Mouse (Mus musculus): Measurements from ENCODE around the gene Prrx1. TPM values are rescaled to one million over a fixed set of nuclear protein-coding genes. Genes with fewer than 3 reads are reported as not detected.

Gene Prrx1
- polyA plus RNA-seq, 1 experiment = not detected

- no peaks in the 10 kb centered on the region for H3K4me1 ChIP-seq (ENCODE audit: control insufficient read depth)
- no peaks in the 10 kb centered on the region for H3K27me3 ChIP-seq (ENCODE audit: control insufficient read depth)
- TF ChIP-seq GATA1 (IDR thresholded peaks at IDR 0.05; ENCODE audit: low read length) (no peak), TAL1 (IDR thresholded peaks at IDR 0.05; ENCODE audit: low read length) (no peak)
- no peak overlapping the region for H3K4me3 ChIP-seq (replicated peaks)
- no peaks in the 10 kb centered on the region; the same call in 1 of the 2 replicates for H3K9me3 ChIP-seq (ENCODE audit: control insufficient read depth, low read length)
- no peaks in the 10 kb centered on the region for H3K36me3 ChIP-seq (ENCODE audit: control insufficient read depth)
Observed at GRCm38 (mm10) chr1:163281450-163282198, 31.9 kb downstream of the Prrx1 start.

- H3K4me3 ChIP-seq (replicated peaks) = no peak overlapping the region
- TF ChIP-seq GATA1 (IDR thresholded peaks at IDR 0.05; ENCODE audit: low read length) (no peak), TAL1 (IDR thresholded peaks at IDR 0.05; ENCODE audit: low read length) (no peak)
- H3K4me1 ChIP-seq (ENCODE audit: control insufficient read depth) = no peaks in the 10 kb centered on the region
- no peaks in the 10 kb centered on the region; the same call in 1 of the 2 replicates for H3K9me3 ChIP-seq (ENCODE audit: control insufficient read depth, low read length)
- H3K27me3 ChIP-seq (ENCODE audit: control insufficient read depth) = no peaks in the 10 kb centered on the region
- no peaks in the 10 kb centered on the region for H3K36me3 ChIP-seq (ENCODE audit: control insufficient read depth)
Observed at GRCm38 (mm10) chr1:163280842-163281122, 32.7 kb downstream of the Prrx1 start.

- Histone ChIP-seq H3K4me3 (replicated peaks) (no peak overlapping the region), H3K9me3 (ENCODE audit: control insufficient read depth, low read length) (no peaks in the 10 kb centered on the region; the same call in 1 of the 2 replicates), H3K36me3 (ENCODE audit: control insufficient read depth) (no peaks in the 10 kb centered on the region), H3K27me3 (ENCODE audit: control insufficient read depth) (no peaks in the 10 kb centered on the region), H3K4me1 (ENCODE audit: control insufficient read depth) (no peaks in the 10 kb centered on the region)
- no peak for TF ChIP-seq TAL1 (IDR thresholded peaks at IDR 0.05; ENCODE audit: low read length)
- no peak for TF ChIP-seq GATA1 (IDR thresholded peaks at IDR 0.05; ENCODE audit: low read length)
Observed at GRCm38 (mm10) chr1:163280097-163280841, 33.2 kb downstream of the Prrx1 start.

- Histone ChIP-seq H3K36me3 (ENCODE audit: control insufficient read depth) (no peaks in the 10 kb centered on the region), H3K9me3 (ENCODE audit: control insufficient read depth, low read length) (no peaks in the 10 kb centered on the region; the same call in 1 of the 2 replicates), H3K27me3 (ENCODE audit: control insufficient read depth) (no peaks in the 10 kb centered on the region), H3K4me1 (ENCODE audit: control insufficient read depth) (no peaks in the 10 kb centered on the region), H3K4me3 (replicated peaks) (no peak overlapping the region)
- TF ChIP-seq TAL1 (IDR thresholded peaks at IDR 0.05; ENCODE audit: low read length) = no peak
- no peak for TF ChIP-seq GATA1 (IDR thresholded peaks at IDR 0.05; ENCODE audit: low read length)
Observed at GRCm38 (mm10) chr1:163277069-163277468, 36.4 kb downstream of the Prrx1 start.

GRCm38 (mm10) chr1:163274919-163275318 is 38.6 kb downstream of the Prrx1 start:
- no peaks in the 10 kb centered on the region for H3K27me3 ChIP-seq (ENCODE audit: control insufficient read depth)
- TF ChIP-seq GATA1 (IDR thresholded peaks at IDR 0.05; ENCODE audit: low read length) = no peak
- TF ChIP-seq TAL1 (IDR thresholded peaks at IDR 0.05; ENCODE audit: low read length) = no peak
- H3K9me3 ChIP-seq (ENCODE audit: control insufficient read depth, low read length) = peaks cover 2% of the 10 kb centered on the region; the same call in 1 of the 2 replicates
- no peak overlapping the region for H3K4me3 ChIP-seq (replicated peaks)
- no peaks in the 10 kb centered on the region for H3K36me3 ChIP-seq (ENCODE audit: control insufficient read depth)
- no peaks in the 10 kb centered on the region for H3K4me1 ChIP-seq (ENCODE audit: control insufficient read depth)

GRCm38 (mm10) chr1:163273132-163273531 is 40.4 kb downstream of the Prrx1 start:
- H3K27me3 ChIP-seq (ENCODE audit: control insufficient read depth) = no peaks in the 10 kb centered on the region
- no peak overlapping the region for H3K4me3 ChIP-seq (replicated peaks)
- no peaks in the 10 kb centered on the region for H3K4me1 ChIP-seq (ENCODE audit: control insufficient read depth)
- TF ChIP-seq TAL1 (IDR thresholded peaks at IDR 0.05; ENCODE audit: low read length) = no peak
- no peaks in the 10 kb centered on the region for H3K36me3 ChIP-seq (ENCODE audit: control insufficient read depth)
- peaks cover 2% of the 10 kb centered on the region; the same call in 1 of the 2 replicates for H3K9me3 ChIP-seq (ENCODE audit: control insufficient read depth, low read length)

- no peak for TF ChIP-seq TAL1 (IDR thresholded peaks at IDR 0.05; ENCODE audit: low read length)
- TF ChIP-seq GATA1 (IDR thresholded peaks at IDR 0.05; ENCODE audit: low read length) = no peak
- Histone ChIP-seq H3K36me3 (ENCODE audit: control insufficient read depth) (no peaks in the 10 kb centered on the region), H3K4me3 (replicated peaks) (no peak overlapping the region), H3K27me3 (ENCODE audit: control insufficient read depth) (no peaks in the 10 kb centered on the region), H3K4me1 (ENCODE audit: control insufficient read depth) (no peaks in the 10 kb centered on the region), H3K9me3 (ENCODE audit: control insufficient read depth, low read length) (peaks cover 4% of the 10 kb centered on the region; the same call in 1 of the 2 replicates)
Observed at GRCm38 (mm10) chr1:163266853-163267538, 46.5 kb downstream of the Prrx1 start.

GRCm38 (mm10) chr1:163257298-163257697 is 56.2 kb downstream of the Prrx1 start:
- Histone ChIP-seq H3K9me3 (ENCODE audit: control insufficient read depth, low read length) (peaks cover 10% of the 10 kb centered on the region; the same call in 1 of the 2 replicates), H3K4me3 (replicated peaks) (no peak overlapping the region), H3K27me3 (ENCODE audit: control insufficient read depth) (no peaks in the 10 kb centered on the region), H3K4me1 (ENCODE audit: control insufficient read depth) (no peaks in the 10 kb centered on the region), H3K36me3 (ENCODE audit: control insufficient read depth) (no peaks in the 10 kb centered on the region)
- no peak for TF ChIP-seq GATA1 (IDR thresholded peaks at IDR 0.05; ENCODE audit: low read length)
- TF ChIP-seq TAL1 (IDR thresholded peaks at IDR 0.05; ENCODE audit: low read length) = no peak

- Histone ChIP-seq H3K27me3 (ENCODE audit: control insufficient read depth) (no peaks in the 10 kb centered on the region), H3K4me3 (replicated peaks) (no peak overlapping the region), H3K4me1 (ENCODE audit: control insufficient read depth) (no peaks in the 10 kb centered on the region), H3K36me3 (ENCODE audit: control insufficient read depth) (no peaks in the 10 kb centered on the region), H3K9me3 (ENCODE audit: control insufficient read depth, low read length) (peaks cover 7% of the 10 kb centered on the region; the same call in 1 of the 2 replicates)
- no peak for TF ChIP-seq TAL1 (IDR thresholded peaks at IDR 0.05; ENCODE audit: low read length)
- TF ChIP-seq GATA1 (IDR thresholded peaks at IDR 0.05; ENCODE audit: low read length) = no peak
Observed at GRCm38 (mm10) chr1:163255884-163256283, 57.6 kb downstream of the Prrx1 start.

Data from erythroblast, embryonic 14.5 days (primary cell).